Mouse (Mus musculus): ENCODE measurements at regions not wholly inside any gene's neighbourhood (a gene's known extent, or its start where the extent isn't known, plus 50 kb on each side); places are given as distances from the start of the nearest gene placed in this dataset.

DNA sequence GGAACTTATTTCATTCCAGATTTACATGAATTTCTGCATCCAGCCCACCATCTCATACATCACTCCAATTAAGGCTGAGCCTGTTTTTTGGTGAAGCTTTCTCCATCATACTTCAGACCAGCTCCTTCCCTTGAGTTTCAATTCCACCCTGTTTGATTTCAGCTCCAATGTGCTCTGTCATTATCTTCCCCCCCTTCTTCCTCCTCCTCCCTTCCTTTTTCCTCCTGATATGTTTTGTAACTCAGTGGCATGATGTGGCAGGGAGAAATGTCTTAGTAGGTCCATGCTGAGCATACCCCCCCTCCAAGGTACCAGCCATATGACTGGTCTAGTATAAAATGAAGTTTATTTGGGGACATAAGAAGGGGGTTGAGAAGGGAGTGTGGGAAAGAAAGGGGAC is 420.8 kb downstream of the Atp23 start:
- no peak for TF ChIP-seq POLR2A (IDR thresholded peaks at IDR 0.05; ENCODE audit: borderline replicate concordance, extremely low read depth, insufficient read depth, insufficient read length)
- ATAC-seq (ENCODE audit: low FRiP score, low read depth) (no peak), DNase-seq (ENCODE audit: low spot score) (no peak)
- Histone ChIP-seq H3K9me3 (ENCODE audit: control insufficient read depth, low read length) (no peaks in the 10 kb centered on the region), H3K27me3 (ENCODE audit: control insufficient read depth, insufficient read depth, low read length) (no peaks in the 10 kb centered on the region), H3K36me3 (ENCODE audit: control insufficient read depth, insufficient read depth, low read length) (no peaks in the 10 kb centered on the region), H3K27ac (replicated peaks; ENCODE audit: low read depth, low read length) (no peak overlapping the region), H3K4me1 (ENCODE audit: control insufficient read depth, insufficient read depth, low read length) (no peaks in the 10 kb centered on the region), H3K4me2 (replicated peaks; ENCODE audit: low read depth, low read length, severe bottlenecking) (no peak overlapping the region), H3K4me3 (replicated peaks; ENCODE audit: low read length) (no peak overlapping the region), H3K9ac (ENCODE audit: low read depth, low read length, severe bottlenecking) (no peak overlapping the region)

DNA sequence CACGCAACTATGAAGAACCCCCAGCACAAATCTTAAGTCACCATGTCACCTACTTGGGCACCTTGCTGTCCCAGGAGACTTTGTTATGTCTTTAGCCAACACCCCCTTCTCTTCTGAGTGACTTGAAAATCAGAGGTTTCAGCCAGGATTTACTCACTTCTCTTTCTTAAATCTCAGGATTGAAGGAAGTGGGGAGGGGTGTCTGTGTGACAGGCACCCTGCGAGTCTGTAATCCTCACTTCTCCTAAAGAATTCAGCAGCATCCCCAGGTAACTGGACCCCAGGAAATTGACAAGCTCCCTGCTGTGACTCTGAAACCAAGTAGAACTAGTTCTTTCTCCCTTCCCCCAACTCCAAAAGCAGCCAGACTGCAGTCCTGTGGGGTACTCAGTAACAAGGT is 421.4 kb downstream of the Atp23 start:
- H3K4me2 ChIP-seq (replicated peaks; ENCODE audit: low read depth, low read length, severe bottlenecking), result no peak overlapping the region
- 44% methylated on average over 2 of the region's 2 CpGs for WGBS
- no peak for ATAC-seq (ENCODE audit: low FRiP score, low read depth)
- H3K4me3 ChIP-seq (replicated peaks; ENCODE audit: low read length), result no peak overlapping the region
- no peaks in the 10 kb centered on the region for H3K4me1 ChIP-seq (ENCODE audit: control insufficient read depth, insufficient read depth, low read length)
- no peak for DNase-seq (ENCODE audit: low spot score)
- no peak for TF ChIP-seq POLR2A (IDR thresholded peaks at IDR 0.05; ENCODE audit: borderline replicate concordance, extremely low read depth, insufficient read depth, insufficient read length)
- H3K27me3 ChIP-seq (ENCODE audit: control insufficient read depth, insufficient read depth, low read length), result no peaks in the 10 kb centered on the region
- no peak overlapping the region for H3K27ac ChIP-seq (replicated peaks; ENCODE audit: low read depth, low read length)
- no peaks in the 10 kb centered on the region for H3K9me3 ChIP-seq (ENCODE audit: control insufficient read depth, low read length)
- H3K36me3 ChIP-seq (ENCODE audit: control insufficient read depth, insufficient read depth, low read length), result no peaks in the 10 kb centered on the region
- no peak overlapping the region for H3K9ac ChIP-seq (ENCODE audit: low read depth, low read length, severe bottlenecking)

DNA sequence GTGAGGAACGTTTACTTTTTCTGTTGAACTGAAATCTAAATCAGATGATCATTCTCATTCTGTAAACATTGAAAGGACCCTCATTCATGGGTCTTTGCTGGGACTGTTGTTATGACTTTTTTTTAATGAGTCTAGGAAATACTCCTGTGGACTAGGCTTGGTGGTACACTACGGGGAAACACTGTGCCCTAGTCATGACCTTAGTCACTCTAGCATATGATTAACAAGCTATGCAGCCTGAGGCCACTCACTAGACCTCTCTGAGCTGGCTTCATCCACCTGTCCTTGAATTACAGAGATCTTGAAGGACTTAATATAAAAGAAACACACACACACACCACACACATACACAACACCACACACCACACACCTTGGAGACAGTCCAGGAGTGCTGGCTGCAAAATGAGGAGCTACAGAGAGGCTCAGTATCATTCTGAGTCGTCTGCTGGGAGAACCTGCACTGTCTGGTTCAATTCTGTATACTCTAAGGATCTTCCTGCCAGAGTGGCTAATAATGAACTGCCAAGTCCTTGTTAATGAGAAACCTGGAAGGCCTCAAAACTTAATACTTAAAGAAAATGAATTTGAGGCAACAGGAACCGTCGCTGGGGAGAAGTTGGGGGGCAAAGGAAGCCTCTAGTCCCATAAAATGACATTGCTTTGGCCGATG is 428.0 kb downstream of the Atp23 start:
- no peak for TF ChIP-seq POLR2A (IDR thresholded peaks at IDR 0.05; ENCODE audit: borderline replicate concordance, extremely low read depth, insufficient read depth, insufficient read length)
- Histone ChIP-seq H3K36me3 (ENCODE audit: control insufficient read depth, insufficient read depth, low read length) (no peaks in the 10 kb centered on the region), H3K4me3 (replicated peaks; ENCODE audit: low read length) (no peak overlapping the region), H3K9ac (ENCODE audit: low read depth, low read length, severe bottlenecking) (no peak overlapping the region), H3K4me1 (ENCODE audit: control insufficient read depth, insufficient read depth, low read length) (no peaks in the 10 kb centered on the region), H3K27ac (replicated peaks; ENCODE audit: low read depth, low read length) (no peak overlapping the region), H3K4me2 (replicated peaks; ENCODE audit: low read depth, low read length, severe bottlenecking) (no peak overlapping the region), H3K27me3 (ENCODE audit: control insufficient read depth, insufficient read depth, low read length) (no peaks in the 10 kb centered on the region), H3K9me3 (ENCODE audit: control insufficient read depth, low read length) (no peaks in the 10 kb centered on the region)
- no peak for ATAC-seq (ENCODE audit: low FRiP score, low read depth)
- WGBS, result 52% methylated on average over 6 of the region's 6 CpGs
- DNase-seq (ENCODE audit: low spot score), result no peak

DNA sequence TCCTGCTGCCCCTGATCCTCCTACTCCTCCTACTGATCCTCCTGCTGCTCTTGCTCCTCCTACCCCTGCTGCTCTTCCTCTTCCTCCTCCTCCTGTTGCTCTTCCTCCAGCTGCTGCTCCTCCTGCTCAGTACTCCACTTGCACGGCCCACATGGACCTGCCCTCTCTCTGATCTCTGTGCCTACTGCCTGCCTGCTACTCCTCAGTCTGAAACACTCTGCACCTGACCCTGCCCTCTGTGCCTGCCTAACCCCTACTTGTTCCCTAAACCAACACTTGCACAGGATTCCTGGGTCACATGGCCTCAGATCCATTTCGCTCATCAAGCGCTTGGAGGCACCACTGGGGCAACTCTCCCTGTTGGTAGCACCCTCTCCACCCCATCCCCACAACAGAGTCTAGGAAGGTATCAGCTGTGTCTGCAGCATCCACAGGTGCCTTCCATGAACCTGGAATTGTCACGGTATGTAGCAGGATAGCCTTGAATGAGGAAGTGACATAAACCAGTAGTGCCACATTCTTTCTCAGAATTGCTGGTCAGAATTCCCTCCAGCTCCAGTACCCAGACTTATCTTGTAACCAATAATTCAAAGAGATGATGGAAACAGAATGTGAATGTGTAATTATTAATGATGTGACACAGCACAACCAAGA is 430.2 kb downstream of the Atp23 start:
- Histone ChIP-seq H3K27ac (replicated peaks; ENCODE audit: low read depth, low read length) (no peak overlapping the region), H3K9me3 (ENCODE audit: control insufficient read depth, low read length) (peaks cover 4% of the 10 kb centered on the region; the same call in 1 of the 2 replicates), H3K4me2 (replicated peaks; ENCODE audit: low read depth, low read length, severe bottlenecking) (no peak overlapping the region), H3K36me3 (ENCODE audit: control insufficient read depth, insufficient read depth, low read length) (no peaks in the 10 kb centered on the region), H3K4me1 (ENCODE audit: control insufficient read depth, insufficient read depth, low read length) (no peaks in the 10 kb centered on the region), H3K27me3 (ENCODE audit: control insufficient read depth, insufficient read depth, low read length) (no peaks in the 10 kb centered on the region), H3K9ac (ENCODE audit: low read depth, low read length, severe bottlenecking) (no peak overlapping the region), H3K4me3 (replicated peaks; ENCODE audit: low read length) (no peak overlapping the region)
- WGBS, result 61% methylated on average over 4 of the region's 4 CpGs
- TF ChIP-seq POLR2A (IDR thresholded peaks at IDR 0.05; ENCODE audit: borderline replicate concordance, extremely low read depth, insufficient read depth, insufficient read length), result no peak
- no peak for DNase-seq (ENCODE audit: low spot score)
- ATAC-seq (ENCODE audit: low FRiP score, low read depth), result no peak

DNA sequence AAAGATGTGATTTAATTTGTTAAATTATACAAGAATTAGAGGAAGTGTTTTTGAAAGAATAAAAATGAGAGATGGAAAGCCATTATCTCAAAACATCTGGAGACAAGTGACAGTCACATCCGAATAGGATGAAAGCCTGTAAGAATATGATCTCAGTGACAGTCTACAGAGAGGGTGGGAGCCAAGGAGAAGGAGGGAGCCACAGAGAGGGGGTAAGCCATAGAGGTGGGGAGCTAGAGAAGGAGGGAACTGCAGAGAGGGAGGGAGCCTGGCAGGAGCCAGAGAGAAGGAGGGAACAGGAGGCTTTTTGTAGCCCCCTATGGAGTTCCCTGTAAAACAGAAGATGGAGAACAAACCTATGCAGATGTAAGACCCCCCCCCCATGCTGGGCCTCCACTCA is 438.4 kb downstream of the Atp23 start:
- Histone ChIP-seq H3K4me1 (ENCODE audit: control insufficient read depth, insufficient read depth, low read length) (no peaks in the 10 kb centered on the region), H3K27me3 (ENCODE audit: control insufficient read depth, insufficient read depth, low read length) (no peaks in the 10 kb centered on the region), H3K9me3 (ENCODE audit: control insufficient read depth, low read length) (peaks cover 4% of the 10 kb centered on the region; the same call in 1 of the 2 replicates), H3K4me3 (replicated peaks; ENCODE audit: low read length) (no peak overlapping the region), H3K9ac (ENCODE audit: low read depth, low read length, severe bottlenecking) (no peak overlapping the region), H3K27ac (replicated peaks; ENCODE audit: low read depth, low read length) (no peak overlapping the region), H3K4me2 (replicated peaks; ENCODE audit: low read depth, low read length, severe bottlenecking) (no peak overlapping the region), H3K36me3 (ENCODE audit: control insufficient read depth, insufficient read depth, low read length) (no peaks in the 10 kb centered on the region)
- ATAC-seq (ENCODE audit: low FRiP score, low read depth) (no peak), DNase-seq (ENCODE audit: low spot score) (no peak)
- WGBS, result 68% methylated on average over 1 of the region's 1 CpGs
- TF ChIP-seq POLR2A (IDR thresholded peaks at IDR 0.05; ENCODE audit: borderline replicate concordance, extremely low read depth, insufficient read depth, insufficient read length), result no peak
